Mouse (Mus musculus): ENCODE data around the gene Rnpepl1. TPM values are rescaled to one million over a fixed set of nuclear protein-coding genes. Genes with fewer than 3 reads are reported as not detected.

Rnpepl1 gene
- polyA plus RNA-seq, 1 experiment = 6.5 TPM

GRCm38 (mm10) chr1:92912286-92912685 lies 1.7 kb downstream of the Rnpepl1 start:
- H3K27me3 ChIP-seq (ENCODE audit: control insufficient read depth) = no peaks in the 10 kb centered on the region; the same call in 1 of the 2 replicates
- TF ChIP-seq GATA1 (IDR thresholded peaks at IDR 0.05; ENCODE audit: low read length) = no peak
- TF ChIP-seq TAL1 (IDR thresholded peaks at IDR 0.05; ENCODE audit: low read length) = no peak
- H3K36me3 ChIP-seq (ENCODE audit: control insufficient read depth) = peaks cover 38% of the 10 kb centered on the region
- no peaks in the 10 kb centered on the region for H3K9me3 ChIP-seq (ENCODE audit: control insufficient read depth, low read length)
- H3K4me3 ChIP-seq (replicated peaks) = peak overlapping the region; percentile 85
- H3K4me1 ChIP-seq (ENCODE audit: control insufficient read depth) = peaks cover 55% of the 10 kb centered on the region

- peaks cover 35% of the 10 kb centered on the region for H3K4me1 ChIP-seq (ENCODE audit: control insufficient read depth)
- no peak overlapping the region for H3K4me3 ChIP-seq (replicated peaks)
- TF ChIP-seq TAL1 (IDR thresholded peaks at IDR 0.05; ENCODE audit: low read length) (no peak), GATA1 (IDR thresholded peaks at IDR 0.05; ENCODE audit: low read length) (no peak)
- H3K27me3 ChIP-seq (ENCODE audit: control insufficient read depth) = no peaks in the 10 kb centered on the region; the same call in 1 of the 2 replicates
- H3K9me3 ChIP-seq (ENCODE audit: control insufficient read depth, low read length) = no peaks in the 10 kb centered on the region
- H3K36me3 ChIP-seq (ENCODE audit: control insufficient read depth) = peaks cover 57% of the 10 kb centered on the region
Measured at GRCm38 (mm10) chr1:92914239-92914638, 3.7 kb downstream of the Rnpepl1 start.

- Histone ChIP-seq H3K4me3 (replicated peaks) (no peak overlapping the region), H3K27me3 (ENCODE audit: control insufficient read depth) (no peaks in the 10 kb centered on the region; the same call in 1 of the 2 replicates), H3K9me3 (ENCODE audit: control insufficient read depth, low read length) (no peaks in the 10 kb centered on the region), H3K4me1 (ENCODE audit: control insufficient read depth) (peaks cover 30% of the 10 kb centered on the region), H3K36me3 (ENCODE audit: control insufficient read depth) (peaks cover 65% of the 10 kb centered on the region)
- TF ChIP-seq GATA1 (IDR thresholded peaks at IDR 0.05; ENCODE audit: low read length) = no peak
- no peak for TF ChIP-seq TAL1 (IDR thresholded peaks at IDR 0.05; ENCODE audit: low read length)
Measured at GRCm38 (mm10) chr1:92914993-92915392, 4.4 kb downstream of the Rnpepl1 start.

- TF ChIP-seq TAL1 (IDR thresholded peaks at IDR 0.05; ENCODE audit: low read length) = no peak
- no peak for TF ChIP-seq GATA1 (IDR thresholded peaks at IDR 0.05; ENCODE audit: low read length)
- Histone ChIP-seq H3K36me3 (ENCODE audit: control insufficient read depth) (peaks cover 70% of the 10 kb centered on the region), H3K4me3 (replicated peaks) (no peak overlapping the region), H3K4me1 (ENCODE audit: control insufficient read depth) (peaks cover 18% of the 10 kb centered on the region), H3K9me3 (ENCODE audit: control insufficient read depth, low read length) (no peaks in the 10 kb centered on the region), H3K27me3 (ENCODE audit: control insufficient read depth) (no peaks in the 10 kb centered on the region)
Measured at GRCm38 (mm10) chr1:92916725-92917124, 6.1 kb downstream of the Rnpepl1 start.

- H3K4me3 ChIP-seq (replicated peaks) = no peak overlapping the region
- TF ChIP-seq TAL1 (IDR thresholded peaks at IDR 0.05; ENCODE audit: low read length) (no peak), GATA1 (IDR thresholded peaks at IDR 0.05; ENCODE audit: low read length) (no peak)
- peaks cover 5% of the 10 kb centered on the region; the same call in 1 of the 2 replicates for H3K4me1 ChIP-seq (ENCODE audit: control insufficient read depth)
- no peaks in the 10 kb centered on the region for H3K9me3 ChIP-seq (ENCODE audit: control insufficient read depth, low read length)
- H3K27me3 ChIP-seq (ENCODE audit: control insufficient read depth) = 0 out of 2 replicates have a peak, but pooled peaks cover 3% of the 10 kb centered on the region
- H3K36me3 ChIP-seq (ENCODE audit: control insufficient read depth) = peaks cover 64% of the 10 kb centered on the region
Measured at GRCm38 (mm10) chr1:92919151-92919550, 8.6 kb downstream of the Rnpepl1 start.

- Histone ChIP-seq H3K27me3 (ENCODE audit: control insufficient read depth) (0 out of 2 replicates have a peak, but pooled peaks cover 3% of the 10 kb centered on the region), H3K4me1 (ENCODE audit: control insufficient read depth) (peaks cover 5% of the 10 kb centered on the region; the same call in 1 of the 2 replicates), H3K36me3 (ENCODE audit: control insufficient read depth) (peaks cover 57% of the 10 kb centered on the region), H3K9me3 (ENCODE audit: control insufficient read depth, low read length) (peaks cover under 1% of the 10 kb centered on the region; the same call in 1 of the 2 replicates), H3K4me3 (replicated peaks) (no peak overlapping the region)
- TF ChIP-seq GATA1 (IDR thresholded peaks at IDR 0.05; ENCODE audit: low read length) (no peak), TAL1 (IDR thresholded peaks at IDR 0.05; ENCODE audit: low read length) (no peak)
Measured at GRCm38 (mm10) chr1:92919775-92920174, 9.2 kb downstream of the Rnpepl1 start.

- H3K36me3 ChIP-seq (ENCODE audit: control insufficient read depth) = peaks cover 49% of the 10 kb centered on the region
- no peak for TF ChIP-seq TAL1 (IDR thresholded peaks at IDR 0.05; ENCODE audit: low read length)
- TF ChIP-seq GATA1 (IDR thresholded peaks at IDR 0.05; ENCODE audit: low read length) = no peak
Measured at GRCm38 (mm10) chr1:92920474-92921200, 10.1 kb downstream of the Rnpepl1 start.

GRCm38 (mm10) chr1:92921496-92921895 lies 10.9 kb downstream of the Rnpepl1 start:
- Histone ChIP-seq H3K9me3 (ENCODE audit: control insufficient read depth, low read length) (peaks cover 2% of the 10 kb centered on the region; the same call in 1 of the 2 replicates), H3K4me1 (ENCODE audit: control insufficient read depth) (peaks cover 5% of the 10 kb centered on the region; the same call in 1 of the 2 replicates), H3K27me3 (ENCODE audit: control insufficient read depth) (0 out of 2 replicates have a peak, but pooled peaks cover 3% of the 10 kb centered on the region), H3K36me3 (ENCODE audit: control insufficient read depth) (peaks cover 40% of the 10 kb centered on the region), H3K4me3 (replicated peaks) (no peak overlapping the region)
- TF ChIP-seq GATA1 (IDR thresholded peaks at IDR 0.05; ENCODE audit: low read length) = no peak

More at GRCm38 (mm10) chr1:92920474-92921200, 10.1 kb downstream of the Rnpepl1 start:
- Histone ChIP-seq H3K4me1 (ENCODE audit: control insufficient read depth) (peaks cover 5% of the 10 kb centered on the region; the same call in 1 of the 2 replicates), H3K27me3 (ENCODE audit: control insufficient read depth) (0 out of 2 replicates have a peak, but pooled peaks cover 3% of the 10 kb centered on the region), H3K4me3 (replicated peaks) (no peak overlapping the region), H3K9me3 (ENCODE audit: control insufficient read depth, low read length) (peaks cover 2% of the 10 kb centered on the region; the same call in 1 of the 2 replicates)

GRCm38 (mm10) chr1:92930171-92930706 lies 19.7 kb downstream of the Rnpepl1 start:
- no peak for TF ChIP-seq GATA1 (IDR thresholded peaks at IDR 0.05; ENCODE audit: low read length)
- TF ChIP-seq TAL1 (IDR thresholded peaks at IDR 0.05; ENCODE audit: low read length) = no peak
- H3K9me3 ChIP-seq (ENCODE audit: control insufficient read depth, low read length) = no peaks in the 10 kb centered on the region
- no peaks in the 10 kb centered on the region for H3K36me3 ChIP-seq (ENCODE audit: control insufficient read depth)
- H3K4me1 ChIP-seq (ENCODE audit: control insufficient read depth) = peaks cover 19% of the 10 kb centered on the region
- H3K27me3 ChIP-seq (ENCODE audit: control insufficient read depth) = no peaks in the 10 kb centered on the region
- no peak overlapping the region for H3K4me3 ChIP-seq (replicated peaks)

Data from erythroblast, embryonic 14.5 days (primary cell).